In the genomic region with DNA sequence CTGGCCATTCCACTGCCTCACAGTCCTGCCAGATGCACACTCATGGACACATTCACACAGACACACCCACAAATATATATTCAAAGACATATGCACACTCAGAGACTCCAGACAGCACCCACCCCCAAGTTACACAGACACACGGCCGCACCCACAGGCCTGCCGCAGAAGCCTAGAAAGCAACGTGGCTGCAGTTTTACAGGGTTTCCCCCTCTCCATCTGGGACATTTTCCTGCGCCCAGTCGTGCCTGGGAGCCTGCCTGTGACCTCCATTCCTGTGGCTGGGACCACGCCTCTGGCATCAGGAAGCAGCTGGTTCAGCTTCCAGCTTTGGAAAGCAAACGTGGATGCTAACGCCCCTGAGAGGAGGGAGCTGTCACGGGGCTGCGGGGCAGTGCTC, we compare ENCODE assay signal across 9 mouse cellular contexts. TPM values are rescaled to one million over a fixed set of nuclear protein-coding genes. Genes with fewer than 3 reads are reported as not detected.
DNase-seq lines count a peak whose midpoint lies in the region; ATAC-seq lines count a peak whose summit lies in the region.
"Had no signal": no experiment of that assay in that cellular context is flagged by ENCODE, and none has a peak within 500 bp of the region (broad histone marks: within the 10 kb centered on the region; RNA-seq: fewer than 3 reads in every experiment).

No protein-coding gene starts in this region.

- WGBS in embryonic facial prominence, embryonic 12.5 days, result 21% methylated on average over 11 of the region's 11 CpGs

- DNase-seq in left cerebral cortex, adult 18-20 months (ENCODE audit: low spot score in 2 of 2), result peak; percentile 32 to 35
- no peak for DNase-seq in left cerebral cortex, adult 11 months (ENCODE audit: low spot score)
- peak; percentile 58 for DNase-seq in kidney, postnatal 10 days
- DNase-seq in retina, embryonic 14.5 days (ENCODE audit: low spot score), result peak; percentile 38
- DNase-seq in right cerebral cortex, postnatal 4 days, result no peak
- DNase-seq in T-cell, adult 2 months (ENCODE audit: low spot score), result no peak
- DNase-seq: thymus, postnatal 25 days had no signal

- H3K27me3 ChIP-seq in embryonic facial prominence, embryonic 12.5 days, result 0 out of 2 replicates have a peak, but pooled peaks cover 3% of the 10 kb centered on the region

- H3K4me1 ChIP-seq in embryonic facial prominence, embryonic 12.5 days, result peaks cover 50% of the 10 kb centered on the region

- H3K27ac ChIP-seq in embryonic facial prominence, embryonic 12.5 days, result no peak overlapping the region
- H3K27ac ChIP-seq: heart, embryonic 15.5 days had no signal

- ATAC-seq in embryonic facial prominence, embryonic 12.5 days (ENCODE audit: insufficient number of reproducible peaks, insufficient read depth, low FRiP score, low TSS enrichment), result no peak

- no peaks in the 10 kb centered on the region for H3K9me3 ChIP-seq in embryonic facial prominence, embryonic 12.5 days
- H3K9me3 ChIP-seq: heart, embryonic 15.5 days had no signal

- no peak overlapping the region for H3K4me3 ChIP-seq in embryonic facial prominence, embryonic 12.5 days
- H3K4me3 ChIP-seq: heart, embryonic 15.5 days had no signal

- no peak overlapping the region for H3K9ac ChIP-seq in embryonic facial prominence, embryonic 12.5 days
- H3K9ac ChIP-seq: heart, embryonic 15.5 days had no signal

- H3K36me3 ChIP-seq in embryonic facial prominence, embryonic 12.5 days, result no peaks in the 10 kb centered on the region
- H3K36me3 ChIP-seq: heart, embryonic 15.5 days had no signal

- 0 out of 2 replicates have a peak overlapping the region, but pooled peaks have one; percentile 7 for H3K4me2 ChIP-seq in embryonic facial prominence, embryonic 12.5 days (replicated peaks)
- H3K4me2 ChIP-seq: heart, embryonic 15.5 days had no signal

RNA-seq across cellular contexts. Expression of a gene that starts 46.2 kb away (rescaled TPM):
- total RNA-seq in left cerebral cortex, adult 18-20 months (2021), result 100 to 1,000 TPM; 150 to 156 TPM
- 39.9 and 41.1 TPM in 2 replicates for polyA plus RNA-seq in embryonic facial prominence, embryonic 12.5 days (2016; fragmentation: Nextera tagmentation; extraction: Ambion mirVana)

Comparison
In these comparisons a context has a peak if more than half of its experiments do, and no peak if none do; other contexts are left out.
1. DNase-seq: peak in left cerebral cortex, adult 18-20 months (2 of 2), kidney, postnatal 10 days (single experiment) and retina, embryonic 14.5 days (single experiment); none in left cerebral cortex, adult 11 months (single experiment), right cerebral cortex, postnatal 4 days (single experiment) and T-cell, adult 2 months (single experiment).